Mouse (Mus musculus) cortical plate, adult 2 months (tissue): ENCODE data around the gene Arl4a. TPM values are rescaled to one million over a fixed set of nuclear protein-coding genes. Genes with fewer than 3 reads are reported as not detected.

ENCODE experiments used
- H3K27ac ChIP-seq: fragments of 200-500 bp; 2 replicates; pipeline ENCODE4 v1.5.1; 2012; ENCODE audit warnings: low read length, control low read depth, inconsistent platforms; ENCODE audit not compliant: insufficient read depth
- H3K4me1 ChIP-seq: fragments of 200-500 bp; 2 replicates; pipeline ENCODE4 v1.6.1; 2011; ENCODE audit warnings: low read length; ENCODE audit not compliant: control insufficient read depth, insufficient read depth
- H3K4me3 ChIP-seq: fragments of 200-500 bp; 2 replicates; pipeline ENCODE4 v1.5.1; 2011; ENCODE audit warnings: mild to moderate bottlenecking, low read length, control low read depth; ENCODE audit not compliant: insufficient read depth
- CTCF ChIP-seq: fragments of 200-500 bp; IDR thresholded peaks from 2 replicates; pipeline ENCODE4 v1.5.1; 2011; ENCODE audit warnings: mild to moderate bottlenecking, control low read depth, low read length; ENCODE audit not compliant: insufficient read depth; ENCODE audit errors: extremely low read depth
- POLR2A ChIP-seq: fragments of 200-500 bp; IDR thresholded peaks from 2 replicates; pipeline ENCODE4 v1.6.1; 2011; ENCODE audit warnings: mild to moderate bottlenecking, low read length, control low read depth; ENCODE audit not compliant: insufficient read depth; ENCODE audit errors: extremely low read depth
- polyA plus RNA-seq: library from polyadenylated mRNA; depleted of rRNA; stranded (reverse); fragments of >200 nt; gene quantifications from 2 replicates; pipeline ENCODE4 v1.2.3, GENCODE M21; 2012

The Arl4a gene
- polyA plus RNA-seq, 1 experiment, result 32.1 TPM

- Histone ChIP-seq H3K4me1 (no peaks in the 10 kb centered on the region), H3K27ac (peak overlapping the region; percentile 72), H3K4me3 (peak overlapping the region; percentile 28)
- TF ChIP-seq CTCF, result no peak
- TF ChIP-seq POLR2A, result no peak
These were observed 21.0 kb downstream of the Arl4a start for GRCm38 (mm10) chr12:40016648-40017460.

- Histone ChIP-seq H3K27ac (no peak overlapping the region), H3K4me3 (no peak overlapping the region), H3K4me1 (no peaks in the 10 kb centered on the region)
- TF ChIP-seq POLR2A (no peak), CTCF (no peak)
These were observed 21.8 kb downstream of the Arl4a start for GRCm38 (mm10) chr12:40016068-40016467.

GRCm38 (mm10) chr12:40009866-40010265 is 28.0 kb downstream of the Arl4a start:
- Histone ChIP-seq H3K27ac (no peak overlapping the region), H3K4me3 (no peak overlapping the region), H3K4me1 (no peaks in the 10 kb centered on the region)
- TF ChIP-seq POLR2A, result no peak
- no peak for TF ChIP-seq CTCF

GRCm38 (mm10) chr12:40008459-40008858 is 29.4 kb downstream of the Arl4a start:
- Histone ChIP-seq H3K4me3 (no peak overlapping the region), H3K4me1 (no peaks in the 10 kb centered on the region), H3K27ac (no peak overlapping the region)
- TF ChIP-seq POLR2A (no peak), CTCF (no peak)

GRCm38 (mm10) chr12:40004766-40005165 is 33.1 kb downstream of the Arl4a start:
- no peak overlapping the region for H3K4me3 ChIP-seq
- no peak overlapping the region for H3K27ac ChIP-seq
- TF ChIP-seq CTCF, result no peak
- no peak for TF ChIP-seq POLR2A
- H3K4me1 ChIP-seq, result no peaks in the 10 kb centered on the region

- Histone ChIP-seq H3K4me1 (peaks cover 2% of the 10 kb centered on the region), H3K27ac (no peak overlapping the region), H3K4me3 (no peak overlapping the region)
- TF ChIP-seq CTCF (no peak), POLR2A (no peak)
These were observed 39.0 kb downstream of the Arl4a start for GRCm38 (mm10) chr12:39998853-39999195.

- H3K4me1 ChIP-seq, result peaks cover 2% of the 10 kb centered on the region
- no peak overlapping the region for H3K4me3 ChIP-seq
- no peak overlapping the region for H3K27ac ChIP-seq
- no peak for TF ChIP-seq POLR2A
These were observed 39.6 kb downstream of the Arl4a start for GRCm38 (mm10) chr12:39998070-39998852.

- Histone ChIP-seq H3K4me1 (peaks cover 2% of the 10 kb centered on the region), H3K4me3 (no peak overlapping the region), H3K27ac (no peak overlapping the region)
- TF ChIP-seq CTCF, result no peak
- TF ChIP-seq POLR2A, result no peak
These were observed 40.2 kb downstream of the Arl4a start for GRCm38 (mm10) chr12:39997651-39998050.

- Histone ChIP-seq H3K4me3 (no peak overlapping the region), H3K27ac (no peak overlapping the region), H3K4me1 (peaks cover 2% of the 10 kb centered on the region)
- TF ChIP-seq CTCF (no peak), POLR2A (no peak)
These were observed 41.8 kb downstream of the Arl4a start for GRCm38 (mm10) chr12:39996015-39996414.

GRCm38 (mm10) chr12:39995609-39996008 is 42.2 kb downstream of the Arl4a start:
- TF ChIP-seq CTCF (no peak), POLR2A (no peak)
- peaks cover 2% of the 10 kb centered on the region for H3K4me1 ChIP-seq
- H3K4me3 ChIP-seq, result no peak overlapping the region
- H3K27ac ChIP-seq, result no peak overlapping the region
